Mouse (Mus musculus) 416B (cell line): Measurements from ENCODE around the gene Atf1.

Source experiments
- DNase-seq: peaks from one replicate; pipeline ENCODE4 v3.0.0; 2011; ENCODE audit warnings: low read depth

Atf1 gene

DNA sequence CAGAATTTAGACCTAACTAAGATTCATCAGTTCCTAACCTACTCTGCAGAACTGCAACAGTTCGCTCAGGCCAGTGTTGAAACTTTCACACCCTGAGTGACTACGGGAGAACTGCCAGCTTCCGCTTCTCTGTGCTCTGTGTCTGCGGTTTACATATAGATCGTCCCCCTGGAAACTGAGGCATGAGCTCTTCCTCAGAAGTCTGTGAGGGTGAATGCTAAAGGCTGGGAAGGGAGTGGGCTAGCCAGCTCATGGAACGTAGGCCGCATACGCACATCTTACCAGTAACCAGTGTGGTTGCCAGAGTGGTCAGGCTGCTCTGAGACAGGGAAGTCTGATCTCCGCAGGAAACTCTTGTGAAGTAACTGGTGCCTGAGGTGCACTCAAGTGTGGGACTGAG is 11.4 kb upstream of the Atf1 start:
- no peak for DNase-seq

DNA sequence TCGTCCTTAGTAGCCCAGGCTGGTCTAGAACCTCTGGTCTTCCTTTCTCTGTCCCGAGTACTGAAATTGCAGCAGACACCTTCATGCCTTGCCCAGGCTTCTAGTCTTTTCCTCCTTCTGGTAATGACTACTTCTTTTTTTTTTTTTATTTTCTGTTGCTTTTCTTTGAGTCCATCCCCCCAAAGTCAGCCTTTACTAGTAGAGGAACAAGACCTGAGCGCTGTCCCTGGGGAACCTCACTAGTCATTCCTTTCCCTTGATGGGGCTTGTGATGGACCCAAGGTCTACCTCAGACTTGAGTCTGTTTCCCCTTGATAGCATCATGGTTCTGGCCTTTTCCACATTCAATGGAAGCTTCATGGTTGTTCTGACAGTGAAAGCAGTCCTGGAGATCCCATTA is 9.6 kb upstream of the Atf1 start:
- no peak for DNase-seq

DNA sequence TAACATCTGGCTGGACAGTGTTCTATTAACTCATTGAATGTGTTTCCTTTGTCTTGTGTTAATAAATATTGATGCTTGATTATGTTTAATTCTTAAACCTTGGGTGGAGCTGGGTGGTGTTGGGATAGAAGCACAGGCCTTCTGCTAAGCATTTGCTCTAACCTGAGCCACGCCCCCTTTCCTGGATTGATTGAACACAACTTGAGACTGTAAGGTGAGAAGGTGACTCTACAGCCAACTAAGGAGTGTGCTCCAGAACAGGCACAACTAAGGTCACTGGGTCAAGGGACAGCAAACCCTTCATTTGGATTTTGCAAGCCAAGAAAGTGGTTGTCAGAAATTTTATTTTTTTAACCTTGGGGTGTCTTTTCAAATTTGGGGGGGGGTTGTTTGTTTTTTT is 8.2 kb upstream of the Atf1 start:
- DNase-seq = no peak

DNA sequence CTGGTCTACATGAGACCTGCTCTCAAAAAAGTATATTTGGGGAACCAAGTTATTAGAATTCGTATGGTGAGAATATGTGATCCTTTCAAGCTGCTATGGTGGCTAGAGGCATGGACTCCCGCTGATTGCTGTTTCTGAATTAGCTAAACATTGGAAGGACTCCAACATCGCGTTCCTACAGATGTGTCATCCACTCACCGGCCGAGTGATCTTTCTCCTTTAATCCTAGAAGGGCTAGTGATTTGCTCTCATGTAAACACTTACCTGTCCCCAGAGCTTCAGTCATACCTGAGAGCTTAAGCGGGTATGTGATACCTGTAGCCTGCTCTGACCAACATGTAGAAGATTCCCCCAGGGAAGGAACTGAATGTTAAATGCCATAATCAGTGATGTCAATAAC is 6.7 kb upstream of the Atf1 start:
- DNase-seq = no peak

DNA sequence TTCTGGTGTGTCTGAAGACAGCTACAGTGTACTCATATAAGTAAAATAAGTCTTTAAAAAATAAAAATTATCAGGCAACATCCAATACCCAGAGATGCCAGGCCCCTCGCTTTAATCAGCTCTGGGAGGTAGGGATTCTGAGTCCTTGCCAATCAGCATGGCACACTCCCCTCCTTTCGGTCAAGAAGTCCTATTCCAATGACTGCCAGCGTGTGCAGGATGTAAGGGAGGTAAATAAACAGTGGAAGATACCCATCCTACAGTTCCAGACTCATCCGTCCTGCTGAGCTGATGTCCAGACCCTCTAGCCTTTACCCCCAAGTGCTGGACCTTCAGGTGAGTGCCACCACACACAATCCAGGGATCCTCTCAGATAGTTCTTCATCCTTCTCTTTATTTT is 2.2 kb upstream of the Atf1 start:
- DNase-seq = no peak

DNA sequence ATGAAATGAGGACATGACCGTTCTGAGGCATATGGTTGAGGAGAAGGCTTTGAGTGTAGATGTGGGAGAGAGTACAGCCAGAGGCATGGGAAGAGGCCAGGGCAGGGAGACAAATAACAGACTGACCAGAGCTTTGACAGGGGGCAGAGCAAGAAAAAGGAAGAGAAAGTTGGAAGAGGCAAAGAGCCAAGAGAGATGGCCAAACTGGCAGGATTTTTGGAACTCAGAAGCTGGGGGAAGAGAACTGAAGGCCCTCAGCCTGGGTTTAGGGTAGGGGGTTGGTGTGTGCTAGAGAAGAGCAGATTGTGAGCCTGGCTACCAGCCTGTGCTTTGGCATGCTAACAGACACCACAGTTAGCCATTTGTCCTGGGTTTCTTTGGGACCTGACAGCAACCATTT is 1.7 kb upstream of the Atf1 start:
- DNase-seq = no peak

DNA sequence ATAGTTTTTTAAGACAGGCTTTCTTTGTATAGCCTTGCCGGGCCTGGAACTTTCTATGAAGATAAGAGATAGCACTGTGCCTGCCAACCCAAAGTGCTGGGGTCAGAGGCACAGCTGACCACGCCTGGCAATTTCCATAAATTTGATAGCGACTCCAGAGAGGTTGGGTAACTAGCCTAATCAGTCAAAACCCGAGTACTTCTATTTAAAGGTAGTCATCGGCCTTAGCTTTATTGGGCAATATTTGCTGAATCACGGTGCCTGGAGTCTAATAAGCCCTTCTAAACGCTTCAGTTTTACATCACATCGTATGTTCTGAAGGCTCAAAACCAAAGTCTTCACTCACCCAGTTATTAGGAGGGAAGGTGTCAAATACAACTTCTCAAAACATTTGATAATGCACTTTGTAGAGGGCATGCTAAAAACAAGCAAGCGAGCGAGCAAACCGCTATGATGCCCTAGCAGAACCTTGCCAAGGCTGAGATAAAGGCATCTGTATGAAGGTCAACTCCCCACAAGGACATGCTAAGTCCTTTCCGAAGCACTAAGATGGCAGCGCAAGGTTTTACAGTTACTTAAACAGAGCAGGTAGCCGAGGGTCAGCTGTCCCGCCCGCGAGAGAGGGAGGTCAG is 472 bp upstream of the Atf1 start:
- DNase-seq = peak; percentile 94

DNA sequence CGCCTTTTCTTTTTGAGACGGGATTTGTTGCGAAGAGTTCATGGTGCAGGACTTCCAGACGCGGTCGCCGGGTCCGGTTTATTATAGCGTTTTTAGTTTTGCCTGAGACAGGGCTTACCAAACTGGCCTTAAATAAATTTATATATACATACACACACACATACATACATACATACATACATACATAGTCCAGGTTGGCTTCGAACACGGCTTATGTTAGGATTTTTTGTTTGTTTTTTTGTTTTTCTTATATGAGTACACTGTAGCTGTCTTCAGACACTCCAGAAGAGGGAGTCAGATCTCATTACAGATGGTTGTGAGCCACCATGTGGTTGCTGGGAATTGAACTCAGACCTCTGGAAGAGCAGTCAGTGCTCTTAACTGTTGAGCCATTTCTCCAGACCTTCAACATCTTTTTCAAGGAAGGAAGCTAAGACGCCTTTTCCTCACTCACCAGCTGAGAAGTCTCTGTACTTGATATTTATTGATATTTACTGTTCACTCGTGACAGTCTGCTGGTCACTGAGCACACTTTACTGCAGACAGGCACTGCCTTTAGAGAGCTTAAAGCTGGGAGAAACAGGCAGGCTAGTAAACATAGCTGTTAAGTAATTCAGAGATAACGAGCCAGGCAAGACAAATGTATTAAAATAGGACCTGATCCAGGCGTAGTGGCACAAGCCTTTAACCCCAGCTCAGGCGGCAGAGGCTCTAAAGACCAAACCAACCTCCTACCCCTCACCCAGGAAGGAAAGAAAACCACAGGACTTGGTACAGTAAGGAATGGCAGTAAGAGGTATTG is 1.1 kb downstream of the Atf1 start:
- DNase-seq = peak; percentile 63

DNA sequence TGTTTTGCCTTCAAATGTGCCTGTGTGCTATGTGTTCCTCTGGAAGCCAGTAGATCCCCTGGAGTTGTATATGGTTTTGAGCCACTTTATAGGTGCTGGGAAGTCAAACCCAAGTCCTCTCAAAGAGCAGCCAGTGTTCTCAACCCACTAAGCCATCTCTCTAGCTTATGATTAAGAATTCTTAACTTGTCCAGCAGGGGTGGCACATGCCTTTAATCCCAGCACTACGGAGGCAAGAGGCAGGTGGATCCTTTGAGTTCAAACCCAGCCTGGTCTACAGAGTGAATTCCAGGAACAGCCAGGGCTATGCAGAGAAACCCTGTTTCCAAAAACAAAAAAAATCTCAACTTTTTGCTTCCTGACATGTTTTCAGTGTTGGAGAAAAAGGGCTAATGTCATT is 3.0 kb downstream of the Atf1 start:
- DNase-seq = peak; percentile 48

DNA sequence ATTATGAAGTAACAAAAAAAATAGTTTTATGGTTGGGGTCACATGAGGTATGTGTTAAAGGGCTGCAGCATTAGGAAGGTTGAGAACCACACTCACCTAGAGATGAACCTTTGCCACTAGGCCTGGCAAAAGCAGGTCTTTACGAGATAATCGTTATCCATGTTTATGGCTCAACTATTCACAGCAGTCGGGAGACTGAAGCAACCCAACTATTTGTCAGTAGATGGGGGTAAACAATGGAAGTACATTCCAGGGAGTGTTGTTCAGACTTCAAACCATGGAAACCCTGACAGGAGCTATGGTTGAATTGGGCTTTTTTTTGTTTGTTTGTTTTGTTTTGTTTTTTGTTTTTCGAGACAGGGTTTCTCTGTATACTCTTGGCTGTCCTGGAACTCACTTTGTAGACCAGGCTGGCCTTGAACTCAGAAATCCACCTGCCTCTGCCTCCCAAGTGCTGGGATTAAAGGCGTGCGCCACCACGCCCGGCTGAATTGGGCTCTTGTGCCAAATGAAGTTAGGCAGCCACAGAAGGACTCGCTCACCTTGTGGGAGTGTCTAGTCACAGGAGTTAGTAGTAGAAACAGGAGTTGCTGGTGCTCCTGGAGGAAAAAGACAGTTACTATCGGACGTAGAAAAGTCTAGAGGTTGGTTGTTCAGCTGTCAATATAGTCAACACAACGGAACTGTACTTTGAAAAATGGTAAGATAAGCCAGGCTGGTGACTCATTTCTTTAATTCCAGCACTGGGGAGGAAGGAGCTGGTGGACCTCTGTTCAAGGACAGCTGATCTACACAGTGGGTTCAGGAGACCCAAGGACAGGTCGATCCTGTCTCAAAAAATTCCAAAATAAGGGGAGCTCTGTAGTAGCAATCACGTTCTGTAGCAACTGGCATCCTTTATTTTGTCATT is 4.3 kb downstream of the Atf1 start:
- DNase-seq = peak; percentile 73

DNA sequence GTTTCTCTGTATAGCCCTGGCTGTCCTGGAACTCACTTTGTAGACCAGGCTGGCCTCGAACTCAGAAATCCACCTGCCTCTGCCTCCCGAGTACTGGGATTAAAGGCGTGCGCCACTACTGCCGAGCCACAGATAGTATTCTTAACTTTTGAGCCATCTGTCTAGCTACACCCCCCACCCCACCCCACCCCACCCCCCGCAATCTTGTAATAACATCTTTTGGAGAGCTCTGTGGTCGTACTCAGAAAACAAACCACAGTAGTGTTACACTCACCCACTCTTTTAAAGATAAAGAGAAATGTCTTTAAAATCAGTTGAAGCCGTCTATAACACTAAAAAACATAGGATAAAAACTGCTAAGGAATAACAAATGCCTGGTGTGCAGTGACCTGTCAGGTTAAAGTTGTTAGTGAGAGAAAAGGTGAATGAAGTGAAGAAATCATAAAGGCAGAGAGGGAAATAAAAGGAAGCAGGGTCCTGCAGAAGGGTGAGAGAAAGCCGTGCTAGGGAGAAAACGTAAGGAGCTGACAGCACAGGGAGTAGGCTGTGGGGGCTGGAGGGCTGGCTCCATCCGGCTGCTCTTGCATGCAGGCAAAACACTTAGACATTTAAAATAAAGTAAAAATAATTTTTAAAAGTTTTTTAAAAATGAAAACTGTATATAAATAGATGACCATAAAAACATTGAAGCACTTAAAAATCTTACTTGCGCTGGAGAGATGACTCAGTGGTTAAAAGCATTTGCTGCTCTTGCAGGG is 7.8 kb downstream of the Atf1 start:
- DNase-seq = no peak

DNA sequence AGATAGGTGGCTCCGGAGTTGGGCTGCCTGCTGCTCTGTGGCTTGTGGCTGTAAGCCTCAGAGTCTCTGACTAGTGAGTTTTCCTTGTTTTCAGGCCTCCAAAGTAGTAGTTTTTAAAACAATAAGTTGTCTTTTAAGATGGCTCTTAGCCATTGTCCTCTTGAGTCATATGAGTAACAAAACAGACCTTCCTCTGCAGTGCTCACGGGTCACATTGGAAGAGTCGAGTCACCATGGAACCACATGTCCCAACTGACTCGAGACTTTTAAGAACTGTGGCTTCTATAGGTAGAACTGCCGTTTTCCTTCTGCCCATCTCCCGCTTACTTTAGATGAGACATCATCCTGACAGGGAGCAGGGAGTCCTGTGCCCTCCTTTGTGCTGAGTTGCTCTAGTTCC is 9.3 kb downstream of the Atf1 start:
- peak; percentile 84 for DNase-seq

DNA sequence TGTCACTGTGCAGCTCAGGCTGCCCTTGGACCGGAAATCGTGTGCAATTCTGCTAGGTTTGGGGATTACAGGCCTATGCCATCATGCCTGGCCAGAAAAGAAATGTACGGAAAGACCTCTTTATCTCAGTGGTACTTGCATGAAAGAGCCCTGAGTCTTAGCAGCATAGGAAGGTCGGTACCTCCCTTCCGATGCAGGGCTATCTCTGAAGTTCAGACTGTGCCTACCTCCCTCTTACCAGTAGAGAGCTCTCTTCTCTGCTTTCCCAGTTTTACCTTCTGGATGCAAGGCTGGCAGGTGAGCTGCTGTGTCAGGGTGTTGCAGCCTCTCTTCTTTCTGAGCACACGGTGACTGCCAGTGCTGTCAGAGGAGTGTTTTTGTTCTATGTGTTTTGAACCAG is 14.2 kb downstream of the Atf1 start:
- DNase-seq = no peak

DNA sequence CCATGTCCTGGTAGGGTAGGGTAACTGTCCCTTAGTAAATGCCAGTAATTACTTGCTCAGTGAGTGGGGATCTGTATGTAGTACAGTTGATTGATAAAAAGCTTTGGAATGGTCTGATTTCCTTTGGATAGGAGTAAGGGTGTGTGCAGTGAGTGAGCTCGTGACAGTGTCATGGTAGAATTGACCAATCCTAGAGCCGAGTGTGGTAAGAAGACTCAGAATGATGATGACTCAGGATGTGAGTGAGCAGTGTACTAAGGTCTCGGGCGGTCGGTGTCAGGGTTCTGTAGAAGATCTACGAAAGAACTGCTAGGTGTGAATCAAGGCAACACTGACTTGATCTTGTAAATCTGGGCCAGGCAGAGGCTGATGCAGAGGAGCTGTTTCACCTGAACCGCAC is 18.3 kb downstream of the Atf1 start:
- peak; percentile 58 for DNase-seq

DNA sequence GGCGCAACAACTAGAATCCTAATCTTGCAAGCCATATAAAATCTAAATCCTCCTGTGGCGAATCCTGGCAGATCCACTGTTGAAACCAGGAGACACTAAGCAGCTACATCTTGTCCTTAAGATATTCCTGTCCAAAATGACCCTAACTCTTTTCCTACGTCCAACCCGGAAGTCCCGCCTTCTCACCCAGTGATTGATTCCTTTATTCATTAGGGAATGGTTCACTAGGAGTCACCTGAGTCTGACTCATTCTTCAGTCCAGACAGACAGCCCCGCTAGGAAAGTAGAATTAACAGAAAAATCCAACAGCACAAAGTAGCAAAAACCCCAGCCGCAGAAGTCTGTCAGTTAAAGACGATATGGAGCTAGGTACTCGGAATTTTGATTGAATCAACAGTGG is 19.7 kb downstream of the Atf1 start:
- no peak for DNase-seq

DNA sequence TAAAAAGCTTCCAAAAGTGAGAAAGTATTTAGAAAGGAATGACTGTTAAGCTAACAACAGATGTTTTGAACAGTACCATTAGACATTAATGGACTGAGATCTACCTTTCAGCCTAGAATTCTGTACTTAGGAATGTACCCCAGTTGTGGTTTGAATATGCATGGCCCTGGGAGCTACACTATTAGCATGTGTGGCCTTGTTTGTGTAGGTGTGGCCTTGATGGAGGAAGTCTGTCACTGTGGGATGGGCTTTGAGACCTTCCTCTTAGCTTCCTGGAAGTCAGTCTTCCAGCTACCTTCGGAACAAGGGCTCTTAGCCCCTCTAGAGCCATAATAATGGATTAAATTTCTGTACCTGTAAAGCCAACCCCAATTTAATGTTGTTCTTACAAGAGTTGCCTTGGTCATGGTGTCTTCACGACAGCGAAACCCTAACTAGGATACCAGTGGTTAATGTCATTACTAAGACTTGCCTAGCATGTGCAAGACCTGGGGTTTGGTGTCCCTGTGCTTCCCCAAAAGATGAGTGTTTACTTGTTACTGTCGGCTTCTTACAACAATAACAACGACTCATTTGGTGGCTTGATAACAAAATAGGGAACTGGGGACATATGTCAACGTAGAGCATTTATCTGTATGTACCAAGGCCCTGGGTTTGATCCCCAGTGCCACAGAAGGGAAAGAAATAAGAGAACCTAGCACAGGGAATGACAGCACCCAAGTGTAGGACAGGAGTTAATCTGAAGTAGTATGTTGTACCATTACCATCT is 21.2 kb downstream of the Atf1 start:
- peak; percentile 44 for DNase-seq

DNA sequence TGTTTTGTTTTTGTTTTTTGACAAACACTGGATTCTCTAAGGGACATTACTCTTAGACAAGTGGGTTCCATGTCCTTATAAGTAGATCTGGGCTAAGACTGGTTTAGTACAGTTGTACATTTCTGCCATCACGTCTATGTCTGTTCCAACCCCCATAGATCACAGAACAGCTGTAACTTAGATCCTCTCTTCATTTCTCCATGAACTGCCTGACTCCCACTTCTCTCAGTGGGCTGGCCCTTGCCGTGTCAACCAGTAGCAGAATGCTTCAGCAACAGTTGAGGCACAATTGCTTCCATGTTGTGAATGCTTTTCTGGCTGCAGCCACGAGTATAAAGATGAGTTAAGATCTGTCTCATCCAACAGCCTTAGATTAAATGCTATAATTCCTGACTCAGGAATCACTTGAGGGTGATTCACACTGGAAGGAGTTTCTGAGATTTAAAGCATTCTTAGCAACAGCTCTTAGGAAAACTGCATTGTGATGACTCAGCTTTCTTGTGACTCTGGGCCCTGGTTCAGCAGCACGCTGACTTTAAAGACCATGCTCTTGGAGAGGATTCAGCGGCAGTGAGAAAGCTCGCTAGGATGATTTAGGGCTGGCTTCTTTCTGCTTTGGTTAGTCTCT is 23.6 kb downstream of the Atf1 start:
- DNase-seq = no peak

DNA sequence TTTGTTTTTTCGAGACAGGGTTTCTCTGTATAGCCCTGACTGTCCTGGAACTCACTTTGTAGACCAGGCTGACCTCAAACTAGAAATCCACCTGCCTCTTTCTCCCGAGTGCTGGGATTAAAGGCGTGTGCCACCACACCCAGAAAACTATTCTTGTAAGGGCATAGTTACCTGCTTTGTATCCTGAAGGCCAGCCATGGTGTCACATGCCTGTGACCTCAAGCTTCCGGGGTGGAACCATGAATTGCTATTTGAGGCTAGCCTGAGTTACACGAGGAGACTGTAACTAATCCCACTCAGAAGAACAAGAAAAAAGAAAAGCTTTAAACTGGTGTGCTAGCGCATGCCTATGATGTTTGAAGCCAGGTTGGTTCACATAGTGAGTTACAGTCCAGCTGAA is 28.8 kb downstream of the Atf1 start:
- DNase-seq = no peak

DNA sequence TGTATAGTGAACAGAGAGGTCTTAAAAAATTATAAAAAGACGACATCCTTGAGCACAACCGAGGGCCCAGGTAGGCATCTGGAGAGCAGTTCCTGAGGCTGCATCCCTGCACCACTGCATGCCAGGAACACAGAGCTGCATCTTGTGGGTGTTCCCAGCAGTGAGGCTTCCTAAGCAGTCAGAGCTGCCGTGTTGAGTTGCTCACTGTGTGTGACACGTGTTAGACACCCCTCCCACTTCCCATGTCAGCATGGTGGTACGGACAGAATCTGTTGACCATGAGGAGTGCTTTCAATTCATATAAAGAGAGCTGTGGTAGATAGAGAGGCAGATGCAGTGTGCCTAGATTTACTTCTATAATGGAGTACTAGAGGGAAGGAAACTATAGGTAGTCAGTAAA is 29.7 kb downstream of the Atf1 start:
- no peak for DNase-seq

DNA sequence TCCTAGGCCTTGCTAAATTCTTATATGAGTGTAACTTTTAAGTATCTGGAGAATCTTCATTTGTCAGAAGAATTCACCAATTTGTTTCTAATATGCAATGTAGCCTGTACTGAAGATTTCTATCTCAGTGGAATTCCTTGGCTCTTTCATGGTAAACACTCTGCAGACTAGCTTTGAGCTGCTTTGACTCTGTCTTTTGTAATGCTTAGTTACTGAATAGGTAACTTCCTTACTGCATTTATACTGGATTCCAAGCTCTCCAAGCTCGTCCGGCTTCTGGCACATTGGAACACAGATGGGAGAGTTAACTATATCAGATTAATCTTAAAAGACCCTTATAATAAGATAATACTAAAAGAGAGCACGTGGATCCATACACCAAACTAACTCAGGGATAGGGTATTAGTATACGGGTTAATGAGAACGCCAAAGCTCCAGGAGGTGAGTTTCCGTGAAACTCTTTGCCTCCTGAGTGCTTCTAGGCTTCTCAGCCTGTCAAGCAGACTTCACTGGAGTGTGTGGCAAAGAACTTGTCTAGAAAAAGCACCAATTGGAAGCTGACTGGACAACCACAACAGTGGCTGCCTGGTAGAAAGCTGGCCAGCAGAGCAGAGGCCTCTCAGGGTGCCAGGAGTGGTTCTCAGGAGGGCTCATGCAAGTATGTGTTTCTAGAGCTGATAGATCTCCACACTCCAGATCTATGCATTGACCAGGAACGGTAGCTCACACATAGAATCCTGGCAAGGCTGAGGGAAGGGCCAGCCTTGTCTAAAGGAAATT is 31.2 kb downstream of the Atf1 start:
- DNase-seq = no peak
